Mouse (Mus musculus): ENCODE results near the gene Spata21.

DNA sequence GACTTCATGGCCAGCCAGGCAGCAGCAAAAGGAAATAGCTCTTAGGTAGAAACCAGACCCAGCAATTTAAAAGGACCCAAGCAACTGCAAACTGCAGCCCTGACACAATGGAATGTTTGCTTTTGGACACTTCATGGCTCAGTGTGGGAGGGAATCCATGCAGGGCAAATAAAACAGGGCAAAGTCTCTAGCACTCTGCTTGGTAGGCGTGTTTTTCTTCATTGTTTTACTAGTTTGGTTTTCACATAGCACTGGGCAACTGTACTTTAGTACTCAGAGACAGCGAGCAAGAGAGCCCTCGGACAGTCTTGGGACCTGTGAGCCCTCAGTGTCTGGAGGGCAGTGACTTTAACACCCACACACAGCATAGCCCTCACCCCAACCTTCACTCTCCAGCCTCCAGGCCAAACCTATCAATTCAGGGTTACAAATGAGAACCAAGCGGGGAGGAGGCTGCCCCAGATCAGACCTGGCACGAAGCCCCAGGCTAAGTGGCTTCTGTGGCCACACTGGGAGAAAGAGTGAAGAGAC is 43.5 kb downstream of the Spata21 start:
- TF ChIP-seq EP300 (optimal IDR thresholded peaks at IDR 0.05), result no peak
- no peak for TF ChIP-seq CTCF (IDR thresholded peaks at IDR 0.05; ENCODE audit: low read depth)

Data from stomach, postnatal 0 days (tissue).